Mouse (Mus musculus) MEL (cell line): ENCODE data around the gene Gnb4.

Source experiments
- CHD1 ChIP-seq: IDR thresholded peaks from 2 replicates; pipeline ENCODE4 v1.6.1; 2012; ENCODE audit warnings: low read depth, mild to moderate bottlenecking, inconsistent platforms, low read length, improper control_type of control experiment
- CTCF ChIP-seq, 3 experiments: IDR thresholded peaks in 2 of 3; conservative IDR thresholded peaks in 1 of 3; 2 replicates each; pipeline ENCODE4 v1.5.1; 2011 to 2012; ENCODE audit warnings: low read length in 3 of 3, low read depth in 2 of 3, mild to moderate bottlenecking in 2 of 3, improper control_type of control experiment in 1 of 3, inconsistent platforms in 1 of 3, mixed read lengths in 1 of 3, moderate library complexity in 1 of 3; ENCODE audit not compliant: control insufficient read depth in 1 of 3, insufficient read depth in 1 of 3, poor library complexity in 1 of 3, severe bottlenecking in 1 of 3
- EP300 ChIP-seq, 2 experiments: IDR thresholded peaks; 2 replicates each; pipeline ENCODE4 v1.6.1; 2011; ENCODE audit warnings: improper control_type of control experiment in 2 of 2, low read length in 2 of 2, low read depth in 1 of 2, mild to moderate bottlenecking in 1 of 2
- ETS1 ChIP-seq: IDR thresholded peaks from 2 replicates; pipeline ENCODE4 v1.6.1; 2012; ENCODE audit warnings: low read depth, mild to moderate bottlenecking, inconsistent platforms, low read length, improper control_type of control experiment, moderate library complexity
- GATA1 ChIP-seq: IDR thresholded peaks from 2 replicates; pipeline ENCODE4 v1.6.1; 2011; ENCODE audit warnings: low read depth, low read length, improper control_type of control experiment
- MAFK ChIP-seq: IDR thresholded peaks from 2 replicates; pipeline ENCODE4 v1.6.1; 2011; ENCODE audit warnings: low read depth, mild to moderate bottlenecking, low read length, improper control_type of control experiment, borderline replicate concordance
- MAX ChIP-seq: IDR thresholded peaks from 2 replicates; pipeline ENCODE4 v1.6.1; 2011; ENCODE audit warnings: low read length, improper control_type of control experiment
- NELFE ChIP-seq: IDR thresholded peaks from 2 replicates; pipeline ENCODE4 v1.6.1; 2011; ENCODE audit warnings: low read depth, low read length, improper control_type of control experiment
- POLR2A ChIP-seq, 2 experiments: IDR thresholded peaks; 2 replicates each; pipeline ENCODE4 v1.6.1; 2011 to 2012; ENCODE audit warnings: low read length in 2 of 2, mild to moderate bottlenecking in 2 of 2, control low read depth in 1 of 2, improper control_type of control experiment in 1 of 2, low read depth in 1 of 2, moderate library complexity in 1 of 2; ENCODE audit not compliant: control insufficient read depth in 1 of 2, insufficient read depth in 1 of 2, poor library complexity in 1 of 2
- SIN3A ChIP-seq: IDR thresholded peaks from 2 replicates; pipeline ENCODE4 v1.6.1; 2012; ENCODE audit warnings: low read length, improper control_type of control experiment, inconsistent platforms
- TAL1 ChIP-seq: IDR thresholded peaks from 2 replicates; pipeline ENCODE4 v1.6.1; 2012; ENCODE audit warnings: mild to moderate bottlenecking, inconsistent platforms, low read length, moderate library complexity, mixed read lengths
- USF1 ChIP-seq: IDR thresholded peaks from 2 replicates; pipeline ENCODE4 v1.6.1; 2014; ENCODE audit warnings: low read depth, mild to moderate bottlenecking, inconsistent platforms, low read length, improper control_type of control experiment, moderate library complexity
- USF2 ChIP-seq, 2 experiments: IDR thresholded peaks; 2 replicates each; pipeline ENCODE4 v1.6.1; 2011 to 2012; ENCODE audit warnings: improper control_type of control experiment in 2 of 2, low read length in 2 of 2, borderline replicate concordance in 1 of 2, inconsistent platforms in 1 of 2, low read depth in 1 of 2, mild to moderate bottlenecking in 1 of 2; ENCODE audit not compliant: insufficient read depth in 1 of 2
- ZC3H11A ChIP-seq: IDR thresholded peaks from 2 replicates; pipeline ENCODE4 v1.6.1; 2012; ENCODE audit warnings: low read depth, mild to moderate bottlenecking, inconsistent platforms, low read length, improper control_type of control experiment

DNA sequence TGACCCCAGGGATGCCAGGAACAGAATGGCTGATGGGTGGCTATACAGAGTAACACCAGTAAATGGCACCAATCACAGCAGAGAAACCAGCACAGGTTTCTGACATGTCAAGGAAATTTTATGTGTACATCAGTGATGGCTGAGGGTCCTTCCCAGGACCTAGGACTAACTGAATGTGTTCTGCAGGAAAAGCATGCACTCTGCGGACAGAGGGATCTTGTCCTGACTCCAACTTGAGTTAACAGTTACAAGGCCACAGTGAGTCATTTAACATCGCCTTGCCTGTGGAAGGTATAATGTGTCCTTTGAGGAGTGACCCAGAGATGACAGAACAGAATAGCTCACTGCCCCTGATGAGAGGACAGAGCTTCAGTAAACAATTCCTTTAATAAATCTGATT, 1.6 kb downstream of the Gnb4 start:
- TF ChIP-seq ETS1 (no peak), CHD1 (no peak), POLR2A (IDR thresholded peaks at IDR 0.05; ENCODE audit: control insufficient read depth in 1 of 2, insufficient read depth in 1 of 2, low read depth in 1 of 2, low read length in 2 of 2, poor library complexity in 1 of 2) (no peak), CTCF (IDR thresholded peaks at IDR 0.05 in 2 of 3, conservative IDR thresholded peaks at IDR 0.05 in 1 of 3; ENCODE audit: control insufficient read depth in 1 of 3, insufficient read depth in 1 of 3, low read depth in 2 of 3, low read length in 3 of 3, poor library complexity in 1 of 3, severe bottlenecking in 1 of 3) (no peak), NELFE (no peak), EP300 (IDR thresholded peaks at IDR 0.05; ENCODE audit: low read depth in 1 of 2, low read length in 2 of 2) (no peak), GATA1 (no peak), SIN3A (no peak), MAX (no peak), USF2 (IDR thresholded peaks at IDR 0.05; ENCODE audit: borderline replicate concordance in 1 of 2, insufficient read depth in 1 of 2, low read depth in 1 of 2, low read length in 2 of 2) (no peak), ZC3H11A (no peak), USF1 (no peak), MAFK (no peak), TAL1 (no peak)
